Mouse (Mus musculus) heart, adult 2 months (tissue): ENCODE results near the gene Dock2.

Source experiments
- CTCF ChIP-seq: fragments of 200-600 bp; IDR thresholded peaks from 2 replicates; pipeline ENCODE4 v1.8.1; 2022; ENCODE audit warnings: antibody characterized with exemption, mild to moderate bottlenecking, moderate library complexity
- EP300 ChIP-seq: fragments of 200-500 bp; IDR thresholded peaks from 2 replicates; pipeline ENCODE4 v1.6.1; 2011; ENCODE audit warnings: low read depth, low read length, control low read depth; ENCODE audit not compliant: insufficient read depth
- POLR2A ChIP-seq: fragments of 200-500 bp; IDR thresholded peaks from 2 replicates; pipeline ENCODE4 v1.6.1; 2011; ENCODE audit warnings: mild to moderate bottlenecking, low read depth, low read length, control low read depth; ENCODE audit not compliant: insufficient read depth

DNA sequence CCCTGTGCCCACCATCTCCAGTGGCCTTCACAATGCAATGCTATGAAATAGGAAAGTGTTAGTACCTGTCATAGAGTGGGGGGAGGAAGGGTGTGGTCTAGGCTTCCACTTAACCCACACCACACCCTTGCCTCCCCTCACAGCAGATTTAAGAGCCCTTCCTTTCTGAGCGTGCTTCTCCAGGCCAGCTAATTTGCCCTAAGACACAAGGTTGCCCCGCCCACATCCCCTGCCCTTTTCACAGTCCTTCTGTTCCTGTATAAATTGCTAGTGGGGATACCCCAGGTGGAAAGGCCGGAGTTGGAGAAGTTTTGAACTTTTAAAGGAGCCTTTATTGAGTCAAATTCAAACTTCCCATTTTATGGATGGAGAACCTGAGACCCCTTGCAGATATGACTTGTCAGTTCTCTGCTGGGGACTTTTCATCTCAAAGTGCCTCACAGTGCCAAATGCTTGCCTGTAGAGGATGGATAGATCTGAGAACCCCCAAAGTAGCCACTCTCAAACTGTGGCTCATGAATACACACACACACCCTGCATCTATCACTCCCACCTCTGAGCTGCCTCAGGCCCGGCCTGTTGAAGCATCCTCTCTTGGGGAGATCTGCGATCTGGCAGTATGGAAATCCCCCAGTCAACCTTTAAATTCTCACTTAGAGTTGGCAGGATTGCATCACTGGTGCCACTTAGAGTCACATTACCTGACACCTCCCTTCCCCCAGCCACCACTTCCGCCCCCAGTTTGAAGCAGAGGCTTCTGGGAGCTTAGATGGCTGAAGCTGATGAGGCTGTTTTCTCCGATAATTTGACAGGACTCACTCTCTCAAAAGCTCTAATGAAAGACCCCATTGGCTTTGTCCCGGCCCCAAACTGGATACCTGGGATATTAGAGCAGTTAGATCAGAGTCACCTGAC lies 919 bp downstream of the Dock2 start:
- no peak for TF ChIP-seq CTCF
- TF ChIP-seq POLR2A: no peak
- TF ChIP-seq EP300: no peak
